Mouse (Mus musculus) testis, postnatal 14 days (tissue): Measurements from ENCODE around the gene Hadh.
A peak's percentile ranks its signal among the peaks of the same experiment; 100 is the strongest.

Experiments used
- DNase-seq: peaks from one replicate; pipeline ENCODE4 v3.0.0; 2021; ENCODE audit warnings: low spot score

Gene Hadh

DNA sequence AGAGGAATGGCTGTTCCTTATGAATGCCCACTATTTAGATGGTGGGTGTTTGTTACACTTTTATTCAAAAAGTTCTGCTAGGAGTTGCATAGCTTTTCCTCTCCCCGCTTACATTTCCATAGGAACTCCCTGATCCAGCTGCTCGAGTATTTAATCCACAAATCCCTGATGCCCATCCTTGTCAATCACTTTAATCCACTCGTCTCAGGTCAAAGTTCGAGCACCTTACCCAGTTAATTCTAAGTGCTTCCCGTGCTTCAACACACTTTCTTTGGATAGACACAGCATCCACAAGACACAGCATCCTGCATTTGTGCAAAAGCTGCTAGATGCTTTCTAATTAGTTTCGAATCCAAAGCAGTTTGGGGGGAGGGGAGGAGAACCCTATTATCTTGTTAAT, 1.5 kb downstream of the Hadh start:
- peak; percentile 35 for DNase-seq

DNA sequence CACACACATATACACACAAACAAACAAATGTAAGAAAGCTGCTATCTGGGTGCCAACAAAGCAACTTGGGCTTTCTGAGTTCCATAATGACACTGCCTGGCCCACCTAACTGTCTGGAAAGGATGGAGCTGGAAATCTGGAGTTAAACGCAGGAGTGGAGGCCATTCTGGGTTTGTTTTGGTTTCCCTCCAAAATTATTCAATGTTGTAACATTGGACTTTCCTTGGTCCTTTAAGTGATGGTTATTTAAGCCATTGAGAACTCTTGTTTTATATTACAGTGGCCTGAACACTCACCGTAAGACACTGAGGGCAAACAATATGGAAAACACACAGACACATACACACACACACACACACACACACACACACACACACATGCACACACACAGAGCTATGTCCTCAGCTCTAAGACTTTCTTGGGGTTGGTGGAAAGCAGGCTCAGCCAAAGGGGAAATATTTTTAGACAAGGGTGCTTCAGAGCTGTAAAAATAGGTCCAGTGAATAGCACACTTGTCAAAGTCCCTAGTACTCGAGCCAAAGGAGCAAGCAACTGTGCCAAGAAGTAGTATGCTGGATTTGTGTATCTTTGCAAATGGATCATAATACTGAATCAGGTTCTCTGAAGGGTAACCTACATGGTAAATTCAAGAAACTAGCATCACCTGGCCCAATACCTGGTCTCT, 5.4 kb downstream of the Hadh start:
- DNase-seq = no peak

DNA sequence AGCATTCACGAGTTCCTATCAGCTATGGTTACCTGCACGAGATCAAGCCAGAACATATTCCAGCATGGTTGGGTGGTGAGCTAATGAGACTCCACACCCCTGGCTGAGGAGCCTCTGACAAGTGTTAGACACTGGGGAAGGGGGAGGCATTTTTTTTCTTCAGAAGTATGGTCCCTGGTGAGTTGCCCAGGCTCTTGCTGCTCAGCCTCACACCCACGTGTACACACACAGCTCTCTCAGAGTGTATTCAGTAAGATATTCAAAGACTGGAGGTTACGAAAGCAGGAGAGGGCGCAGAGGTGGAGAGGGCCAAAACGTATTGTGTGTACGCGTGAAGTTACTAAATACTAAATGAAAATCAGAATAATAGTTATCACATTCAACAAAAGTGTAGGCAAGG, 6.4 kb downstream of the Hadh start:
- no peak for DNase-seq

DNA sequence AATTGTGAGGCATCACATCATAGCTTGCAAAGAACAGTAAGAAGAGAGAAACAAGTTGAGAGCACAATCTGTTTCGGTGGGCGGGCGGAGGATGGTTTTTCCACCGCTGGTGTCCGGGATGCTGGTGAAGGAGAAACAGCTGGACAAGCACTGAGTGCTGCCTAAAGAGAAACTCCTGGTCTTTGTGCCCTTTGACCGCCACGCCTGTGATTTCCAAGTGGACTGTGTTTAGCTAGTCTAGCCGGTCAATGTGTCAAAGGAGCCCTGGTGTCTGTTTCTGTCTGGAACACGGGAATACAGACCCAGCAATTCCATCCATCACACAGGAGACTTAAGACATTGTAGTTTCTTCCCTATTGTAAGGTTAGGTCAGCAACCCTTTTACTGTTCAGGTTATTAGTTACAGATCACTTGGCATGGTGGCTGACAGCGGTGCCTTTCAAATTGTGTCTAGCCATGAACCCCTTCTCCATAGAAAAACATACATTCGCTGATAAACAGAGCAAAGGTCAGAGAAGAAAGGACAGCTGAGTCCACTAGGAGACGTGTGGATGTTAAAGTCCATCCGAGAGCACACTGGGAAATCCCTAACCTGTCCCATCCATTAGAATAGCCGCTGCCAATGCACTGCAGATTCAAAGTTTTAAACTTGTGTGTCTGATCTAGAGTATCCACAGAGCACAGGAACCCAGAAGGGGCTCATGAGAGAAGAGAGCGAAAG, 8.0 kb downstream of the Hadh start:
- DNase-seq = no peak

DNA sequence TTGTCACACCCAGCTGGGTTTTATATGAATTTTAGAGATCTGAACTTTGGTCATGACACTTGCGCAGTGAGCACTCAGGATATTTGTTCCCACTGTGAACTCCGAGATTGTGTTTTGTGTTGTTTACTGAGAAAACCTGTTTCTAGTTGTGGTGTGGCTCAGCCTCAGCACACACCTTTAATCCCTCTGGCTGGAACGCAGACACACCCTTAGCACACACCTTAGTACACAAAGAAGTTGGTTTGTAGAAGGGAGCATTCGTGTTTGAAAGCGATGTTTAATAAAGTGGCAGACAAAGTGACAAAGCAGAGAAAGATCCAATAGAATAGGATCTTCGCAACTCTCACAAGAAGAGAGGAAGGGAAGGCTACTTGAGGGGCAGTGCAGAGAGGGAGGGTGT, 11.5 kb downstream of the Hadh start:
- no peak for DNase-seq

DNA sequence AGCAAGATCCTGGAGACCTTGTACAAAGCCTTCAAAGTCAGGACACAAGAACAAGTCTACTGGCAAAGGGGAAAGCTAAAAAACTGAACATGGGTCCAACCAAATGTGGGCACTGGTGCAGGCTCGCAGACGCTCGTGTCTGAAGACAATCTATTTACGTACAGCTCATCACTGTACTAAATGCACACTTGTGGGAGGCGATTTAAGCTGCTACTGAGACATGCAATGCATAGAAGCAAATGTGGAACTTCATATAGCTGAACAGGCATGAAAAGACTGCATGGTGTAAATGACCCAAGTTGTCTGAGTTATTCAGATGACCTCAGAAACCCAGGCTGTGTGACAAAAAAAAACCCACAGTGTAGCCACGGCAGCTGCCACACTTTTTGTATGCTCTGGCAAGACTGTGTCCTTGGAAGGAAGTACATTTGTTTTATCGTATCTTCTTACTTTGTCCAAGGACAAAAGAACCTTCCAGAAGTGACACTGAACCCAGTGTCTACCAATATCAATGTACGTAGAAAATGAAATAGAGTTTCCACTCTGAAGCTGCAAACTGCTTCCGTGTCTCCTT, 12.4 kb downstream of the Hadh start:
- DNase-seq = peak; percentile 40

DNA sequence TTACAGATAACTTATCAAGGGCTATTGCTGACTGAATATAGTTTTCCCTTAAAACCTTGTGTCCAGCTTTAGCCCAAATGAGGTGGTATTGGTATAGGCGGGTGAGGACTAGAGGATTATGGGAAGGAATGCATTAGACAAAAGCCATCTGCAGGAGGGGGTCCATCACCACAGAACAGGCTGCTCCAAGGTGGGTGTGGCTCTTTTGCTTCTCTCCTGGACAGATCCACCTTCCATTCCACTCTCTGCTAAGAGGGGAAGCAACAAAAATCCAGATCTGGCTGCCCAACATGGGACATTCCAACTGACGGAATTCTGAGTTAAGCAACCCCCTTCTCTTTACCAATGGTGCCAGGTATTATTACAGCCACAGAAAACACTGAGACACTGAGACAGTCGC, 13.0 kb downstream of the Hadh start:
- no peak for DNase-seq

DNA sequence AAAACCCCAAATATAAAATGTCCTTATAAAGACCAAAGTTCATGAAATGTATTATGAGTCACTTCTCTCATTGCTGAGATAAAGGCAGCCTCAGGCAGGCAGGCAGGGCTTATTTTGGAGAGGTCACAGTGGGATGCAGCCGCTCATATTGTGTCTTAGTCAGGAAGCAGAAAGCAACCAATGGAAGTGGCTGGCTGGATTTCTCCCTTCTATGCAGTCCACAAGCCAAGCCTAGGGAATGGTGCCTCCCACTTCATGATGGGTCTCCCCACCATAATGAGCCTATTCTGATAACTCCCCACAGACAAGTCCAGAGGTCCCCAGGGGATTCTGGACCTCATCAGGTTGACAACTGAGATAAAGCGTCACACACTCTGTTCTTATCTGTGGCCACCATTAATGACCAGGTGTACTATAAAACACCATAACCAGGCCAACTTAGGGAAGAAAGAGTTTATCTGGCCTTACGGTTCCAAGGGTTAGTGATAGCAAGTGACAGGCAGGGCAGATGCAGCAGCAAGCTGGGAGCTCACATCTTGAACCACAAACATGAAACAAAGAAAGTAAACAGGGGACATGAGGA, 16.4 kb downstream of the Hadh start:
- no peak for DNase-seq

DNA sequence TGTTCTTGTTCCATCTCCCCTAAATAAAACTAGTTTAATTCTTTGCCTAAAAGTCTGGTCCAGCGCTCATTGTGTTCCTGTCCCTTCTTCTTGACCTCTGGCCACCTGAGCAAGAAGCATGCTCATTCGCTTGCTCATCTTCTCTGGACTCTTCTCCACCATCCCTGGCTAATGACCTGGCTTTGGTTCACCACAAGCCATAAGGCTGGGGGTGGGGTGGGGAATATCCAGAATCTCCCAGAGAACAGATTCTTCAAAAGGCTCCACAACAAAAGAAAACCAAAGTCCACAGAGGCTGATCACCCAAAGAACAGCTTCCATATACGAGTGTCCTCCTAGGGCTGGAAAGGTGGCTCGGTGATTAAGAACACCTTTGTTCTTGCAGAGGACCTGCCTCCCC, 16.9 kb downstream of the Hadh start:
- no peak for DNase-seq

DNA sequence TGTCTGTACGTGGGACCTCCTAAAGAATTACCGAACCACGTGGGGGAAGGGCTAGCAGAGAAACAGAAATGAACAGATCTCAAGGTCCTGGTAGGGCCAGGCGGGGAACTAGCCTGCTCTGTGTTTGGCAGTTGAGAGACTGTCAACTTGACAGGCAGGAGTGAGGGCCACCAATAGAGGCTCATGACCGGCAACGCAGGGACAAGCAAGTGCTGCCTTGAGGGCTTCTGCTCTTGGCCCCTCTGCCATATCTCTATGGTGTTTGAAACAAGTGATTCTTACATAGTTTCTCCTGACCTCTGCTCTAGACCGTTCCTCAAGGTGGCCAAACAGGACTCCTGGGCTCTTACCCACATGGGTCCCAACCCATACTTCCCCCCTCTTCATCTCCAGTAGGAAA, 20.3 kb downstream of the Hadh start:
- DNase-seq = no peak

DNA sequence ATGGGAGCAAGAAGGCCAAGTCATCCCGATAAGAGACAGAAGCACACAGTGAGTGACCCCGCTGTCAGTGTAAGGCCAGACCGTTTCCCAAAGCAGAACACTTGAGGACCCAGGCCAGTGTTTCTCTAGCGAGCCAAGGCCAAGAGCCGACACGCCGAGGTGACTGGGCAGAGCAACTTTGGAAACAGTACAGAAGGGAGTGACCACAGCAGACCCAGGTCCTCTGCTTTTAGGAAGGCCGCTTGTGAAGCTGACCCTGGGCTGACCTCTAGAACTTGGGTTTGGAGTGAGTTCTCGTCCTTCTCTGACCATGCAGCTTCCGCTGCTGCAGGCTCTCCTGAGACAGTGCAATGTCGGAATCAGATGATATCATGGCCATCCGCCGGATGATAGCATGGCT, 20.9 kb downstream of the Hadh start:
- DNase-seq = no peak

DNA sequence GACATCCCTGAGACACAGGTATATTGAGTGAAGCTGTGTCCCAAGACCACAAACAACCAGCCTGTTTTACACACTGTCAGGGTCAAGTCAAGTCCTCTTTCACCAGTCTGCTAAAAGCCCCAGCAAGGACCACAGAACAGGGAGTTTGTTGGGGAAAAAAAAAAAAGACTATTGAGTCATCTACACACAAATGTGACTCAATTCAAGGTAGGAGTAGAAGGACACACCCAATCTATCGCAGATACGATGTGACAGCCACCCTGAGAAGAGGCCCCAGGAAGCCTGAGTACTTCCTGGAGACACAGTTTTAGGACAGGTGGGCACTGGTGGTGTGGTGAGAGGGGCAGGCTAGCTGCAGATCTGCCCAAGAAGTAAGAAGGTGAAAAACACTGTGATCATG, 21.6 kb downstream of the Hadh start:
- DNase-seq = no peak

DNA sequence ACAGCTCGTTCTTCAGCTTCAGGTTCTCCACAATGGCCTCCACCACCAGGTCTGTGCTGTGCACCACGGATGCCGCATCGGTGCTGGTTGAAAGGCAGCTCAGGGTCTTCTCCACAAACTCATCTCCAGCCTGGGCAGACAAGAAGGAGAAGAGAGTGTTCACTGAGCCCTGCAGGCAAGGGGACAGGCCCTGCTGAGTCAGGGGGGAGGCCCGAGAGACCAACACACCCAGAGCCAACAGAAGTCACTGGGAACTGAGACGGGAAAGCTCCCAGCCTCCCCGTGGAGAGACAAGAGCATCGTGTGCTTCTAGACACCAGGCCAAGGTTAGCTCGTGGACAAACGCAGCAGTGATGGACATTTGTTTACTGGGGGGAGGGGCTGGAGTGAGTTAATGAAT, 23.5 kb downstream of the Hadh start:
- no peak for DNase-seq

DNA sequence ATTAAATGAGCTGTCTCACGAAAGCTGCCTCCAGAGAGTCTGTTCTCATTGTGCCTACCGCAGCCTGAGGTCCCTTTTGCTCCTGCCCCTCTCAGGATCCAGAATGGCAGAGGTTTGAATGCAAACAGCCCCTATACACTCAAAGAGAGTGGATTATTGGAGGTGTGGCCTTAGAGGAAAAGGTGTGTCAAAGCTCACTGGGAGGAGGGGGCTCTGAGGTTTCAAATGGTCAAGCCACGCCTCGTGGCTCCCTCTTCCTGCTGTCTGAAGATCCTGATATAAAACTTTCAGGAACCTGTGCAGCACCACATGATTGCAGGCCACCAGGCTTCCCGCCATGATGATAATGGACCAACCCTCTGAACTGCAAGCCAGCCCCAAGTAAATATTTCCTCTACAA, 24.1 kb downstream of the Hadh start:
- DNase-seq = no peak

DNA sequence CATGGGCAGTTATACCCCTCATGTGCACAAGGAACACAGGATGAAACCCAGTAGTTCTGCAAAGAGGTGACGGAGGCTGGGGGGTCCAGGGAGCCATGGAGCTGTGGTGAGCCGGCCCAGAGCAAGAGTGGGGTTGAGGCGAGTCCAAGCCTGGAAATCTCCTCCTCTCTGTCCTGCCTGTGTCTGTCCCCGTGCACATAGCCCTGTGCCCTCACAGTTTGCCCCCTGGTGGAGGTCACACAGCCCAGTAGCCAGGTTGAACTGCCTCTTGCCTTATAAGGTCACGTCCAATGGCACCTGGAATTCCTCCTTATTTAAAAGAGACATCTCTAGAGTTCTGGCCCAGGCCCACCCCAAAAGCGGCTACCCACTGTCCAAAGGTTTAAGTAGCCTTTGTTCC, 24.5 kb downstream of the Hadh start:
- no peak for DNase-seq

DNA sequence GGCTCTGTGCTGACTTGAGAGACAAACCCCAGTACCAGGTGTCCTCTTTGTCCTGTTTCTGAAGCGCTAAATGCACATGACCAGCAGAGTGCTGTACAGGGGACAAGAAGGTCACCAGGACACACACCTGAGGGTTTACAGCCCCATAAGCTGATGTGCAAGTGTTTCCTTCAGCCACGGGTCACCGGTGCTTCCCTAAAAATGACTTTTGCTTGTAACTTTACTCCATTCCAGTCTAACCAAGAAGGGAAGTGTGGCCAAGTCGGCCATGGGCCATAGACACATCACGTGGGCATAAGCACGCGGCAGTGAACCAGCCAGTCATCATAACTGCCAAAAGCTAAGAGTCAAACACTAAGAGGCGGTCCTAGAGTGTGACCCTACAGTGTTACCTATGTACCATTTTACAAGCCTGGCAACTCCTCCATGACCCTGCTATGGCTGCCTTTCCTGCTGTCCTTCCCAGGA, 25.3 kb downstream of the Hadh start:
- DNase-seq = no peak

DNA sequence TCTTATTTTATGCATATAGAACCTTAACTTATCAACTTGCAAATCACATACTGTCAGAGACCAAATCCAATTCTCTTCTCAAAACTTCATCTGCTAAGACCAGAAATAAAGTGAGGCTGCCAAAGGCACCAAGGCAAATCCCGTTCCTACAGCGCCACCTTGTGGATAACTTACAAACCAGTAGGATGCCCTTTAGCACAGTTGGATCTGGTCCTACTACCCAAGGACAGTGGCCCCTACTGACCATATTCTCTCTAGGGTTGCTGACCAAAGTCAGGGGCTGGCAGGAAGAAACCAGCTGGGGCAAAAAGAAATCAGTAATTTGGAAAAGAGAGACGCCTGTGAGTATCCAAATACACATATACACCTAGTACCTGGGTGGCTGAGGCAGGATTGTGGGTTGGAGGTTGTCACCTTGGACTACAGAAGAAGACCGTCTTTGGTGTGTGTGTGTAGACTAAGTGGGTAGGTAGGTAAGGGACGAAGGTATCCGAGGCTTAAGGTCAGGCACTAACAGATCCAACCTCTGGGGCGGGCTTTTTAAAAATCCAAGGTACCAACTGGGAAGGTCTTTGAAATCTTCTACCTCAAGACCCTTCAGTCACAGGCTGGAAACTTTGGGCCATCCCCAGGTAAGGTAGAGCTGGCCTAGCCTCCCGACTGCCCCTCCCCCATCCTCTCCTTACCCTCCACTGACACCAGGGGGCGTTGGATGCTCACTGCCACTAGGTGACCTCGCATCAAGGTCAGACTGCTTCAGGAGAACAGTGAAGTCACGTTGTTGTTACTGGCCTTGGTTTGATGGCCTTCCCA, 25.9 kb downstream of the Hadh start:
- peak; percentile 62 for DNase-seq

DNA sequence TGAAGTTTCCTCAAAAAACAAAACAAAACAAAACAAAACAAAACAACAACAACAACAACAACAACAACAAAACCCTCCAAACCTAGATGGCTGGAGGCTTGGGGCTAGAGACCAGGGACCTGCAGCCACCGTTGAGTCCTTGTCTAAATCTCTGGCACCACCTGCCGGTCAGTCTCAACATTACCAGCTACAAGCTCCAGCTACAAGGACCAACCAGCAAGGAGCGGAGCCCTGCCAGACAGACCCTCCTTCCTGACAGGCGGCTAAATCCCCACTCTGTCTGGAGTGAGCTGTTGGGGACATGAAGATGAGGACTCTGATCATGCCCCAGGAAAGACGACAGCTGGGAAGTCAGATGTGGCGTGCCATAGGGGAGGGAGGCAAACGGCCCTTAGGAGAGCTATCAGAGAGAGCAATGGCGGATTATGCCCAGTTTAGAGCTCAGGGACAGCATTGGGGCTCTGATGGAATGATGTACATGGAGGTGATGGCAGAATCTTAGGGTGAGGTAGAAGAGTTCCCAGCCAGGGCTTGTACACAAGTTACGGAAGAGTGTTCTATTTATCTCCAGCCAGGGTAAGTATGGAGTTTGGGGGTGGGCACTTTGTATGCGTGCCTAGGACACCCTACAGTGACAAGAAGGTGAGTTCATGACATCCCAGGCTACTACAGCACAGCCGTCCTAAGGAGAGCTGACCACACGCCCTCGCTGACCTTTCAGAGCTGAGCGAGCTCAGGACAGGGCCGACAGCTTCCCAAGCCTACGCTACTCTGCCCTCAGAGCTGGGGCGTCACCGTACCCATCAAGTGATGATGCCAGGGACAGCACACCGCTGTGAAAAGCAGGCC, 33.9 kb downstream of the Hadh start:
- DNase-seq = no peak

DNA sequence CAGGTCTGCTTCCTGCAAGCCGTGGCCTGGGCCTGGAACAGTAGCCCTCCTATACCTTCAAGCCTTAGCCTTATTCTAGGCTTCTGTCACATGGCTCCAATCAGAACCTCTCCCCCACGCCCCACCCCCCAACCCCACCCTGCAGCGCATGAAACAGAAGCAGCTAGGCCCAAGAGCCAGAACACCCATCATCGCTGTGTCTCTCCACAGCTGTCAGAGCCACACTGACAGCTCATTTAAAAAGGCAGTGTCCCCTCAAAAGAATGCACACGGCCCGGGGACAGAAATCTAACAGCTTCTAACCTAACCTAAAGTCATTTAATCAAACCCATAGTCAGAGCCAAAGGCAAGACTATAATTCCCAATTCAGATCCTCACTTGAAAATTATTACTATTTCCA, 34.8 kb downstream of the Hadh start:
- no peak for DNase-seq

DNA sequence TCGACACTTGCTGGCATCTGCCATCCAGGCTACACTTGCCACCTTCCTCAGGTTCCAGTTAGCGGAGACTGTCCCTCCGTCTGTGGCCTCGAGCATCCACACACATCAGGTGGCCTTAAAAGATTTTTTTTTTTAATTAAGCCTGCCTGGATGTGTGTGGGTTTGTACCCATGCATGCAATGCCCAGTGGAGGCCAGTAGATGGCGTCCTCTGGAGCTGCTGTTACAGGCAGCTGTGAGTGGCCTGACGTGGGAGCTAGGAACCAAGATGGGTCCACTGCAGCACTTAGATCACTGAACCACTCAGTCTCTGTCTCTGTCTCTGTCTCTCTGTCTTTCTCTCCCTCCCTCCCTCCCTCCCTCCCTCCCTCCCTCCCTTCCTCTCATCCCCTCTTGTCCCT, 43.8 kb downstream of the Hadh start:
- peak; percentile 22 for DNase-seq

DNA sequence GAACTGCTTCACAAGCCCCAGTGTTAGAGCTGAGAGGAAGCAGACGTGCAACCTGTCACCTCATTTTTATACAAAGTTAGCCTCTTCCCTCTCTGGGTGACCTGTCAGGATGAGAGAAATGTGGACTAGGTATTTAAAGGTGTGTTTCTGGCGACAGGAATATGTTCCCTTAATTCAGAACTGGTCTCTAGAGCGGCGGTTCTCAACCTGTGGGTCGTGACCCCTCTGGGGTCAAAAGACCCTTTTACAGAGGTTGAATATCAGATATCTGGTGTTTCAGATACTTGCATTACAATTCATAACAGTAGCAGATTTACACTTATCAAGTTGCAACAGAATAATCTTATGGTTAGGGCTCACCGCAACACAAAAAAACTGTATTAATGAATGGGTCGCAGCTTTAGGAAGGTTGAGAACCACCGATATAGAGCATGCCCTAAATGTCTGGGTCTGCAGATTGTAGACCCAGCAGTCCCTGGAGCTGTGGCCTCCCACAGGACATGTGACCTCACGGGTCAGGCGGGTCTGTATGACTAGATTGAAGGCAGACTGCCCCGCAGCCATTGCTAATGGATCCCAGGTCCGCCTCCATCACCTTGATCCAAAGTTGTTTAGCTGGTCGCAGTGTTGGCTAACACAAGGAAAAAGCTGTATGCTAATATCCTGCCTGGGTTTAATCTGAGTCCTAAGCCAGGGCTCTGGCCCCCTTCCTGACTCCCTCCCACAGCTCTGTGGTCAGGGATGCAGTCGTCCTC, 53.1 kb downstream of the Hadh start:
- DNase-seq = no peak
